Mouse (Mus musculus) lung, embryonic 16.5 days (tissue): ENCODE measurements around the gene Adam30. TPM values are rescaled to one million over a fixed set of nuclear protein-coding genes. Genes with fewer than 3 reads are reported as not detected.

ENCODE experiments used
- ATAC-seq: fragments of 200-750 bp; cut with Nextera tagmentation; 2 replicates; pipeline ENCODE4 v1.8.0; 2017; ENCODE audit warnings: low read depth, mild to moderate bottlenecking, moderate library complexity
- H3K27ac ChIP-seq: fragments of 300-500 bp; sonication (generic); 2 replicates; pipeline ENCODE4 v1.5.1; 2014; ENCODE audit warnings: mild to moderate bottlenecking, control low read depth, low read length
- H3K27me3 ChIP-seq: fragments of 300-500 bp; sonication (generic); 2 replicates; pipeline ENCODE4 v1.6.1; 2014; ENCODE audit warnings: low read depth, low read length, mixed read lengths; ENCODE audit not compliant: control insufficient read depth, insufficient read depth
- H3K36me3 ChIP-seq: fragments of 300-500 bp; sonication (generic); 2 replicates; pipeline ENCODE4 v1.6.1; 2014; ENCODE audit warnings: low read length; ENCODE audit not compliant: control insufficient read depth, insufficient read depth
- H3K4me1 ChIP-seq: fragments of 300-500 bp; sonication (generic); replicated peaks from 2 replicates; pipeline ENCODE4 v1.6.1; 2014; ENCODE audit warnings: low read length, mixed read lengths; ENCODE audit not compliant: control insufficient read depth, insufficient read depth
- H3K4me2 ChIP-seq: fragments of 300-500 bp; sonication (generic); 2 replicates; pipeline ENCODE4 v1.6.1; 2014; ENCODE audit warnings: low read depth, low read length, control low read depth
- H3K4me3 ChIP-seq: fragments of 300-500 bp; sonication (generic); 2 replicates; pipeline ENCODE4 v1.5.1; 2014; ENCODE audit warnings: mild to moderate bottlenecking, low read length, control low read depth
- H3K9ac ChIP-seq: fragments of 300-500 bp; sonication (generic); 2 replicates; pipeline ENCODE4 v1.6.1; 2014; ENCODE audit warnings: low read length, control low read depth
- H3K9me3 ChIP-seq: fragments of 300-500 bp; sonication (generic); 2 replicates; pipeline ENCODE4 v1.6.1; 2016; ENCODE audit warnings: low read length; ENCODE audit not compliant: control insufficient read depth
- WGBS: fragments of 180-500 bp; shearing (Covaris S2); extraction: QIAGEN DNeasy Blood & Tissue Kit; methylation state at CpG from one replicate; pipeline ENCODE4 v1.1.7; 2014; 5-methylcytosine and 5-hydroxymethylcytosine counted together
- polyA plus RNA-seq: library from polyadenylated mRNA; unstranded; fragments of >200 nt; fragmentation: Nextera tagmentation; extraction: Ambion mirVana; gene quantifications from 2 replicates; pipeline ENCODE4 v1.2.1, GENCODE M21; 2015

The Adam30 gene
- polyA plus RNA-seq, 1 experiment from 2014 or later, result not detected

GRCm38 (mm10) chr3:98145204-98145603 is 15.2 kb upstream of the Adam30 start:
- Histone ChIP-seq H3K9ac (no peak overlapping the region), H3K4me1 (no peaks in the 10 kb centered on the region), H3K4me2 (no peak overlapping the region), H3K27me3 (no peaks in the 10 kb centered on the region), H3K27ac (no peak overlapping the region), H3K4me3 (no peak overlapping the region), H3K36me3 (peaks cover 64% of the 10 kb centered on the region), H3K9me3 (no peaks in the 10 kb centered on the region)
- 75% methylated on average over 10 of the region's 10 CpGs for WGBS
- no peak for ATAC-seq

- no peak for ATAC-seq
Measured at GRCm38 (mm10) chr3:98146471-98147410, 13.7 kb upstream of the Adam30 start.

GRCm38 (mm10) chr3:98147706-98148105 is 12.7 kb upstream of the Adam30 start:
- peaks cover 52% of the 10 kb centered on the region for H3K36me3 ChIP-seq
- no peak overlapping the region for H3K4me3 ChIP-seq
- H3K27me3 ChIP-seq, result no peaks in the 10 kb centered on the region
- H3K9me3 ChIP-seq, result no peaks in the 10 kb centered on the region
- WGBS, result 90% methylated on average over 14 of the region's 14 CpGs
- H3K27ac ChIP-seq, result no peak overlapping the region
- no peaks in the 10 kb centered on the region for H3K4me1 ChIP-seq
- H3K9ac ChIP-seq, result no peak overlapping the region
- ATAC-seq, result no peak
- H3K4me2 ChIP-seq, result no peak overlapping the region

More at GRCm38 (mm10) chr3:98146471-98147410, 13.7 kb upstream of the Adam30 start:
- H3K27ac ChIP-seq, result no peak overlapping the region
- no peaks in the 10 kb centered on the region for H3K4me1 ChIP-seq
- no peaks in the 10 kb centered on the region for H3K27me3 ChIP-seq
- H3K36me3 ChIP-seq, result peaks cover 61% of the 10 kb centered on the region
- 93% methylated on average over 29 of the region's 29 CpGs for WGBS
- H3K4me3 ChIP-seq, result no peak overlapping the region
- H3K4me2 ChIP-seq, result no peak overlapping the region
- no peak overlapping the region for H3K9ac ChIP-seq
- H3K9me3 ChIP-seq, result no peaks in the 10 kb centered on the region

- WGBS, result 92% methylated on average over 11 of the region's 11 CpGs
- H3K4me1 ChIP-seq, result no peaks in the 10 kb centered on the region
- ATAC-seq, result no peak
Measured at GRCm38 (mm10) chr3:98149881-98150280, 10.5 kb upstream of the Adam30 start.

GRCm38 (mm10) chr3:98151016-98151415 is 9.4 kb upstream of the Adam30 start:
- Histone ChIP-seq H3K4me2 (no peak overlapping the region), H3K27me3 (no peaks in the 10 kb centered on the region), H3K4me3 (no peak overlapping the region), H3K36me3 (peaks cover 31% of the 10 kb centered on the region), H3K9me3 (no peaks in the 10 kb centered on the region), H3K9ac (no peak overlapping the region), H3K27ac (no peak overlapping the region), H3K4me1 (peaks cover 3% of the 10 kb centered on the region; the same call in 1 of the 2 replicates)
- ATAC-seq, result no peak
- WGBS, result 90% methylated on average over 10 of the region's 10 CpGs

More at GRCm38 (mm10) chr3:98149881-98150280, 10.5 kb upstream of the Adam30 start:
- H3K4me2 ChIP-seq, result no peak overlapping the region
- peaks cover 38% of the 10 kb centered on the region for H3K36me3 ChIP-seq
- H3K9ac ChIP-seq, result no peak overlapping the region
- H3K27ac ChIP-seq, result no peak overlapping the region
- H3K9me3 ChIP-seq, result no peaks in the 10 kb centered on the region
- no peak overlapping the region for H3K4me3 ChIP-seq
- no peaks in the 10 kb centered on the region for H3K27me3 ChIP-seq

GRCm38 (mm10) chr3:98153460-98153859 is 7.0 kb upstream of the Adam30 start:
- H3K9me3 ChIP-seq, result no peaks in the 10 kb centered on the region
- H3K4me3 ChIP-seq, result no peak overlapping the region
- no peak overlapping the region for H3K4me2 ChIP-seq
- no peak overlapping the region for H3K27ac ChIP-seq
- ATAC-seq, result no peak
- no peak overlapping the region for H3K9ac ChIP-seq
- H3K4me1 ChIP-seq, result peaks cover 5% of the 10 kb centered on the region; the same call in 1 of the 2 replicates
- H3K36me3 ChIP-seq, result peaks cover 8% of the 10 kb centered on the region
- no peaks in the 10 kb centered on the region for H3K27me3 ChIP-seq

- WGBS, result 37% methylated on average over 4 of the region's 4 CpGs
- Histone ChIP-seq H3K27me3 (no peaks in the 10 kb centered on the region), H3K4me2 (no peak overlapping the region), H3K4me3 (no peak overlapping the region), H3K9ac (no peak overlapping the region), H3K27ac (no peak overlapping the region), H3K9me3 (no peaks in the 10 kb centered on the region), H3K4me1 (peaks cover 5% of the 10 kb centered on the region; the same call in 1 of the 2 replicates), H3K36me3 (no peaks in the 10 kb centered on the region)
- no peak for ATAC-seq
Measured at GRCm38 (mm10) chr3:98156158-98156557, 4.3 kb upstream of the Adam30 start.

GRCm38 (mm10) chr3:98157073-98157472 is 3.4 kb upstream of the Adam30 start:
- ATAC-seq, result no peak
- Histone ChIP-seq H3K9me3 (no peaks in the 10 kb centered on the region), H3K27ac (no peak overlapping the region), H3K27me3 (no peaks in the 10 kb centered on the region), H3K4me1 (peaks cover 5% of the 10 kb centered on the region; the same call in 1 of the 2 replicates), H3K9ac (no peak overlapping the region), H3K4me2 (no peak overlapping the region), H3K36me3 (no peaks in the 10 kb centered on the region), H3K4me3 (no peak overlapping the region)
- WGBS, result 67% methylated on average over 2 of the region's 2 CpGs

- Histone ChIP-seq H3K27ac (no peak overlapping the region), H3K4me1 (peaks cover 5% of the 10 kb centered on the region; the same call in 1 of the 2 replicates), H3K9ac (no peak overlapping the region), H3K4me3 (no peak overlapping the region), H3K9me3 (no peaks in the 10 kb centered on the region), H3K36me3 (no peaks in the 10 kb centered on the region), H3K27me3 (no peaks in the 10 kb centered on the region), H3K4me2 (no peak overlapping the region)
- ATAC-seq, result no peak
- WGBS, result 24% methylated on average over 2 of the region's 2 CpGs
Measured at GRCm38 (mm10) chr3:98157585-98157984, 2.8 kb upstream of the Adam30 start.
